Mouse (Mus musculus) kidney, adult 2 months (tissue): ENCODE results near the gene Ddc.

ENCODE experiments used
- CTCF ChIP-seq: fragments of 200-500 bp; conservative IDR thresholded peaks from 2 replicates; pipeline ENCODE4 v1.5.1; 2011; ENCODE audit warnings: low read depth, mild to moderate bottlenecking, control low read depth, low read length, moderate library complexity, mixed read lengths; ENCODE audit not compliant: insufficient read depth, insufficient read length
- POLR2A ChIP-seq: fragments of 200-500 bp; IDR thresholded peaks from one replicate; pipeline ENCODE4 v1.6.1; 2011; ENCODE audit warnings: low read depth, low read length, control low read depth

DNA sequence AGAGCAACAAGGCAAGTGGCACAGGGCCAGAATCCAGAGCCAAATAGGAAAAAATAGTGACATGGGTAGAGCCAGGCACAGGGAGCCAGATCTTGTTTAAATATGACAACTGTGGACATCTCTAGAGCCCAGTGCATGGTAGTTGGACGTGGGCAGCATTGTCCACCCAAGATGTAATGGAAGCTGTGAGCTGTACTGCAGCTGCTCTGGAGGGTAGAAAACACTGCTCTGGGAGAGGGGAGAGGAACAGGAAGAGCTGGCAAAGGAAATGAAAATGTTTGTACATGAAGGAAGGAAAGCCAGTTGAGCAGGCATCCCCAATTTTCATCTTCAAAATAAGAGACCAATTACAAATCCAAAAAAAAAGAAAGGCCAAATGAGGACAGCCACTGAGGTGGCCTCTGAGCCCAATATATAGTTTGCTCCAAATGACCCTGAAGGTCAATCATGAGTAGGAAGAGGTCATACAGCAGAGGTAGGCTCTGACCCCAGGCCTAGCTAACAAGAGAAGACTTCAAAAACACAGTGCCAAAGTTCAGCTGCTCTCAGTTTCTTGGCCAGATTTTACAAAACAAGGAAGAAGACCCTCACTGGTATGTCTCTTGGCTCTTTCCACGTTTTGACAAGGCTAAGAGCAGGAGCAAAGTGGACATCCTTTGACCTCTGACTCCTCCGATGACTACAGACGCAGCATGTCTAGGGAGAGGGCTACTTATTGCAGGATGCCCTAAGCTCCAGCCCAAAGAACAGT is 121.7 kb downstream of the Ddc start:
- TF ChIP-seq CTCF (no peak), POLR2A (no peak)
